Mouse (Mus musculus): ENCODE measurements around the gene Vta1.

DNA sequence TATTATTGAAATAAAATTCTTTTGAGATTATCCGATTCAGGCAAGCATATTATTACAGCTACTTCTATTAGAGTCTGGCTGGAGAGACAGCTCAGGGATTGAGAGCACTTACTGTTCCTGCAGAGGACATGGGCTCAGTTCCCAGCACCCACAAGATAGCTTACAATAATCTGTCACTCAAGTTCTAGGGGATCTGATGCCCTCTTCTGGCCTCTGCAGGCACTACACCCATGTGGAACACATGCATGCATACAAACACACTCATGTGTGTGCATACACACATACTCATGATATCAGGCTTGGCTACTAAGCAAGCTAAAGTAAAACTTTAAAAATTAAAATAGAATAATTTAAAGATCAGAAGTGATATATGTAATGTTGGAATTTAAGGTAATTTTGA, 19.7 kb downstream of the Vta1 start:
- TF ChIP-seq POLR2A (IDR thresholded peaks at IDR 0.05; ENCODE audit: insufficient read length, low read depth) = no peak
- TF ChIP-seq MYOD1 (IDR thresholded peaks at IDR 0.05; ENCODE audit: control insufficient read depth in 1 of 3, insufficient read length in 2 of 3, low read depth in 2 of 3) = no peak
- no peak for TF ChIP-seq E2F4 (IDR thresholded peaks at IDR 0.05; ENCODE audit: insufficient read depth)
- TF ChIP-seq USF1 (IDR thresholded peaks at IDR 0.05; ENCODE audit: low read depth) = no peak
- TF ChIP-seq POLR2AphosphoS2 (IDR thresholded peaks at IDR 0.05; ENCODE audit: insufficient read length, low read depth) = no peak
- TF ChIP-seq MAX (IDR thresholded peaks at IDR 0.05; ENCODE audit: low read depth) = no peak
- no peak for TF ChIP-seq TCF12 (IDR thresholded peaks at IDR 0.05; ENCODE audit: insufficient read depth, poor library complexity, severe bottlenecking)
- no peak for TF ChIP-seq MYOG (IDR thresholded peaks at IDR 0.05; ENCODE audit: control insufficient read depth in 1 of 3, insufficient read depth in 1 of 3, insufficient read length in 2 of 3, low read depth in 2 of 3)
- TF ChIP-seq SRF (IDR thresholded peaks at IDR 0.05; ENCODE audit: control insufficient read depth, insufficient read length, low read depth) = no peak
- TF ChIP-seq TCF3 (IDR thresholded peaks at IDR 0.05; ENCODE audit: insufficient read length, low read depth) = no peak

Data from myocyte (in vitro differentiated cells).